Mouse (Mus musculus): ENCODE data around the gene A730049H05Rik.

- TF ChIP-seq CTCF (IDR thresholded peaks at IDR 0.05; ENCODE audit: low read depth) = no peak
- TF ChIP-seq EP300 (IDR thresholded peaks at IDR 0.05; ENCODE audit: low read depth) = no peak
These were observed 11.1 kb downstream of the A730049H05Rik start for GRCm38 (mm10) chr6:92827360-92827759.

All from liver, postnatal 0 days (tissue).